Mouse (Mus musculus): ENCODE results near the gene Ttc7. TPM values are rescaled to one million over a fixed set of nuclear protein-coding genes. Genes with fewer than 3 reads are reported as not detected.

Ttc7 gene
- polyA plus RNA-seq, 1 experiment from 2014 or later, result 4.7 TPM

DNA sequence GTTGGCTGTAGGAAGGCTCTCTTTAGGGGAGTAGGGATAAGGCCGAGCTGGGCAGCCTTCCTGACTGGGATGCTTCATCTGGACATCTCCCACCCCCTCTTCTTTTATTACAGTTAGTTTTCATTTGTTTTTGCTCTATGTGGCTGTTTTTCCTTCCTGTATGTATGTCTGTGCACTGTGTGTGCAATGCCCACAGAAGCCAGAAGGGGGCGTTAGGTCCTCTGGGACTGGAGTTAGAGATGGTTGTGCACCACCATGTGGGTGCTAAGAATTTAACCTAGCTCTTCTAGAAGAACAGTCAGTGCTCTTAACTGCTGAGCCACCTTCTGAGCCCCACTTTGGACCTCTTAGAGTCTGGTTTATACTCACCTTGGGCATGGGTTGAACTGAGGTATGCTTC is 53.0 kb downstream of the Ttc7 start:
- DNase-seq (ENCODE audit: low spot score), result no peak
- H3K27ac ChIP-seq, result no peak overlapping the region
- 82% methylated on average over 2 of the region's 2 CpGs for WGBS
- peaks cover 1% of the 10 kb centered on the region; the same call in 1 of the 2 replicates for H3K27me3 ChIP-seq (ENCODE audit: insufficient read depth, poor library complexity, severe bottlenecking)
- H3K36me3 ChIP-seq, result 0 out of 2 replicates have a peak, but pooled peaks cover 2% of the 10 kb centered on the region
- H3K9me3 ChIP-seq, result no peaks in the 10 kb centered on the region
- H3K4me3 ChIP-seq, result no peak overlapping the region
- peaks cover 33% of the 10 kb centered on the region for H3K4me1 ChIP-seq

DNA sequence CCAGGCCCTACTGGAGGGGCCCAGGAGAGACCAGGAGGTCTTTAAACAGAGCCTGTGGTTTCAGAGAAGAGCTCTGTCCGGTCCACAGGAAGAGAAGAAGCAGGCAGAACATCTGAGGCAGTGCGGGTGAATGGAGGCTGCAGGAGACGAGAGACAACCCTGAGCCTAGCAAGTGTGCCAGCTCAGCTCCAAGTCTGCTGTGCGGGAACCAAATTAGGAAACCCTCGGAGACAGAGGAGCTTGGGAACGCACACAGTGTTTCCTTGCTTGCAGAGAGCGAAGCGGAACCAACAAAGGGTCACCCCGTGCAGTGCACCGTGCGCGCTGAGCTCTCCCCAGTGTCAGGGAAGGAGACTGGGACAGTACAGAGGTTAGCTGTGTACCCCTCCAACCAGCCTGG is 54.2 kb downstream of the Ttc7 start:
- H3K36me3 ChIP-seq, result 0 out of 2 replicates have a peak, but pooled peaks cover 2% of the 10 kb centered on the region
- no peak overlapping the region for H3K4me3 ChIP-seq
- WGBS, result 88% methylated on average over 12 of the region's 12 CpGs
- H3K27me3 ChIP-seq (ENCODE audit: insufficient read depth, poor library complexity, severe bottlenecking), result no peaks in the 10 kb centered on the region; the same call in 1 of the 2 replicates
- DNase-seq (ENCODE audit: low spot score), result no peak
- H3K9me3 ChIP-seq, result no peaks in the 10 kb centered on the region
- peaks cover 25% of the 10 kb centered on the region for H3K4me1 ChIP-seq
- no peak overlapping the region for H3K27ac ChIP-seq

DNA sequence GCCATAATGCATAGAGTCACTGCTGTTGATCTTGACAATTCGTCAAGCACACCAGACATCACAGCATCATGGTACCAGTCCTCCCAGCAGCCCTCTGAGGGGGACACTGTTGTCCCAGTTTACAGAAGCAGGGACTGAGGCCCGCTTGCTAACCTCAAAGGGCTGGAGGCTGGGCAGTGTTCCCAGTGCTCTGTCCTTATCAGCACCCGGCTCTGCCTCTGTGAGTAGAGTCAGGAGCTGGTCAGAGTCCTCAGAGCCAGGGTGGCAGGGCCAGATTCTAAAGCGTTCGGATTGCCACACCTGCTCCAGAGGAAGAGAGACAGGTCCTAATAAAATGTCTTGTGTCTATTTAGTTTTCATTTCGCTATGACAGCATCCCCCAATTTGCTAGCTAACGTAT is 55.0 kb downstream of the Ttc7 start:
- no peak overlapping the region for H3K4me3 ChIP-seq
- no peak for DNase-seq (ENCODE audit: low spot score)
- H3K27ac ChIP-seq, result no peak overlapping the region
- peaks cover 17% of the 10 kb centered on the region for H3K4me1 ChIP-seq
- no peaks in the 10 kb centered on the region for H3K9me3 ChIP-seq
- H3K36me3 ChIP-seq, result 0 out of 2 replicates have a peak, but pooled peaks cover 2% of the 10 kb centered on the region
- no peaks in the 10 kb centered on the region; the same call in 1 of the 2 replicates for H3K27me3 ChIP-seq (ENCODE audit: insufficient read depth, poor library complexity, severe bottlenecking)
- WGBS, result 81% methylated on average over 7 of the region's 7 CpGs

DNA sequence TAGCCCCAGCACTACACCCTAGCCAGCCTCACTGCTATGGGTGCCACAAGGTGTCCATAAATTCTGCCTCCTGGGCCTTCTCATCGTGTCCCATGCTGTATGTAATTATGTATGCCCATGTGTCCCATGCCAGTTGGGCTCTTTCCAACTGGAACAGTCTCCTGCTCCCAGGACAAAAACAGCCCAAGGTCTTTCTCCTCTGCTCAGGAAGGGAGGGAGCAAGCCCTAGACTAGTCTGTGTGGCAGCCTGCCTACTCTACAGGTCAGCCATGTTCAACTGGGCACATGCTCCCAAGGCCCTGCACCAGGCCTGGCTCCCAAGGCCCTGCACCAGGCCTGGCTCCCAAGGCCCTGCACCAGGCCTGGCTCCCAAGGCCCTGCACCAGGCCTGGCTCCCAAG is 56.4 kb downstream of the Ttc7 start:
- no peaks in the 10 kb centered on the region for H3K9me3 ChIP-seq
- no peak overlapping the region for H3K27ac ChIP-seq
- no peak for DNase-seq (ENCODE audit: low spot score)
- H3K4me3 ChIP-seq, result no peak overlapping the region
- H3K27me3 ChIP-seq (ENCODE audit: insufficient read depth, poor library complexity, severe bottlenecking), result no peaks in the 10 kb centered on the region; the same call in 1 of the 2 replicates
- H3K4me1 ChIP-seq, result peaks cover 17% of the 10 kb centered on the region; the same call in 1 of the 2 replicates
- 74% methylated on average over 1 of the region's 1 CpGs for WGBS
- 0 out of 2 replicates have a peak, but pooled peaks cover under 1% of the 10 kb centered on the region for H3K36me3 ChIP-seq

DNA sequence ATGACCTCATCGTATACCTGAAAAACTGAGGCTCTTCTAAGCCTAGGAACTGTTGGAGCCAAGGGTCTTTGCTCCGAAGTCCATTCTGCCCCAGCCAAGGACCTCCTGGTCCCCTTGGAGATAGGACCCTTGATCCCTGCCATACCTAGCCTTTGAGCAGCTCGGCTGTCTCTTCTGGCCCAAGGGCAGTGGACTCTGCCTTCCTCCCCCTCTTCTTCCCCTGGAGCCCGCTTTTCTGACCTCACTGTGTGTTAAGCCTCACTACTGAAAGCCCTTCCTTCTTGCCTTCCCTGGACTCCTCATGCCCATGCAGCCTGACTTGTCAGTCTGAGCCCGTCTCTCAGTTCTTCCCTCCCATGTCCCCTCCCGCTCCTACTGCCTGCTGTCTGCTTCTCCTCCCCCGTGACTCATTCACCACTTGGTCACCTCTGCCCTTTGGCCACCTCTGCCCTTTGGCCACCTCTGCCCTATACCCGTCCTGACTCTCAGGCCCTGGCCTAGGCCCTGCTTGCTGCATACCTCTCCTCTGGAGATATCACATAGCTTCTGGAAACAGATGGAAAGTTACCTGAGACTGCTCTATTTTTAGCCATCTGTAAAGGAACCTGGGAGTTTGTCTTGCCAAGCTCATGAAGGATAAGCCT is 60.5 kb downstream of the Ttc7 start:
- Histone ChIP-seq H3K4me3 (no peak overlapping the region), H3K9me3 (no peaks in the 10 kb centered on the region), H3K27me3 (ENCODE audit: insufficient read depth, poor library complexity, severe bottlenecking) (no peaks in the 10 kb centered on the region; the same call in 1 of the 2 replicates), H3K4me1 (peaks cover 27% of the 10 kb centered on the region), H3K36me3 (no peaks in the 10 kb centered on the region), H3K27ac (no peak overlapping the region)
- 68% methylated on average over 8 of the region's 8 CpGs for WGBS
- DNase-seq (ENCODE audit: low spot score), result no peak

DNA sequence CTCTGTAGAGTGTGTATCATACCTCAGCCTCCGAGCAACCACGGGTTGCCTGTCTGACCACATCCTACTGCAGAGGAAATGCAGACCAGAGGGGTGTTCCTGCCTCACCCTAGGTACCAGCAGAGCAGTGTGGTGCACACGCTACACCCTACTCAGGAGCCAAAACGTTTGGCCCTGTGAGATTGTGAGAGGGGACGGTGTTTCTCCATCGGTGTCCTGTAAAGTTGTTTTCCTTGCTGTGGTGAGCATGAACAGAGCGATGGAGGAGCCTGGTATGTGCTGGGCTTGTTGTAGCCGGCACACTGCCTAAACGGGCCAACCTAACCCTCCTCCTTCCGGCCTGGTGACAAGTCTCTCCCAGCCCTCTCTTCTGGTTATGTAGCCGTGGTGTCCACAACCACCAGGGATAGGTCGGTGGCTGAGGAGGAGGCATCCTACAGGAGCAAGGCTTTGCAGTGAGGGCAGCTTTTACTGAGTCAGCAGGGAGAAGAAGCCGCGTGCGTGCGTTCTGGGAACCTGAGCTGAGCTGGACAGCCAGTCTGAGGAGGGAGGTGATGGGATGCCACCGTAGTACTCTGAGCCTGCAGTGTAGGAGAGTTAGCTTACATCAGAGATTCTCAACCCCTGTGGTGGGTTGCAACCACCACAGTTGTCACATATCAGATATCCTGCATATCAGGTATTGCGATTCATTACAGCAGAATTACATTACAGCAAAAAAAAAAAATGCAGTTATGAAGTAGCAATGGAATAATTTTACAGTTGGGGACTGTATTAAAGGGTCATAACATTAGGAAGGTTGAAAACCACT is 62.0 kb downstream of the Ttc7 start:
- Histone ChIP-seq H3K27me3 (ENCODE audit: insufficient read depth, poor library complexity, severe bottlenecking) (no peaks in the 10 kb centered on the region; the same call in 1 of the 2 replicates), H3K36me3 (no peaks in the 10 kb centered on the region), H3K27ac (no peak overlapping the region), H3K4me1 (peaks cover 37% of the 10 kb centered on the region), H3K9me3 (no peaks in the 10 kb centered on the region), H3K4me3 (no peak overlapping the region)
- WGBS, result 72% methylated on average over 18 of the region's 18 CpGs
- no peak for DNase-seq (ENCODE audit: low spot score)

DNA sequence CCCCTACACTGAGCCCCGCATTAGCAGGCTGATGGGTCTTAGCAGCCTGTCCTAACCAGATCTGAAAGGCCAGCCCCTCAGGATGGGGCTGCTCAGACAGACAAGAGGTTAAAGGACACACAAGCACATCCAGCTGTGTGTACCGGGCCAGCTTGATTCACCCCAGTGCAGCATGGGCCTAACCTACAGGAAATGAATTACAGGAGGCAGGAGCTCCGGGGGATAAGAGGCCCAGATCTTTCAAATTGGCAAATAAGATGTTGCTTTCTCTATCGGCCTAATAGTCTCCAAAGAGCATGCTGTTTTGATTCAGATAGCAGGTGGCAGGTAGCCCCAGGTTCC is 62.5 kb downstream of the Ttc7 start:
- no peak overlapping the region for H3K4me3 ChIP-seq
- 60% methylated on average over 4 of the region's 4 CpGs for WGBS
- no peaks in the 10 kb centered on the region for H3K36me3 ChIP-seq
- H3K4me1 ChIP-seq, result peaks cover 43% of the 10 kb centered on the region
- DNase-seq (ENCODE audit: low spot score), result no peak
- no peaks in the 10 kb centered on the region for H3K9me3 ChIP-seq
- H3K27me3 ChIP-seq (ENCODE audit: insufficient read depth, poor library complexity, severe bottlenecking), result no peaks in the 10 kb centered on the region; the same call in 1 of the 2 replicates
- H3K27ac ChIP-seq, result no peak overlapping the region

DNA sequence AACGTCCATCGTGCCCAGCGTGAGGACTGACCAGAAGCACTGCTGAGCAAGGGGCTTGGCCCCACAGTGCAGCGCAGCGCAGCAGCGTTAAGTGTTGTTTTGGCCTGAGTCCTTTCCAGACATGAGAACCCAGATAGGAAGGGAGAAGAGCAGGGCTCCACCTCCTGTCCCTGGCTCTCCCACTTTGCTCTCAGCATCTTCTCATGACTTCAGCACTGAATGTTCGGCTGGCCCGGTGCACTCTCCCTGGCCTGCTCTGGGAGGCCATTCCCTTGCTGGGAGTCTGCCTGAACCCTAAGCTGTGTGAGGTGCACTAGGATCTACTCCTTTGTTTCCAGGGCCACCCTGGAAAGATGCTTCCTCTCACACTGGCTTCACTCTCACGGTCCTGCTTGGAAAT is 65.7 kb downstream of the Ttc7 start:
- H3K9me3 ChIP-seq, result no peaks in the 10 kb centered on the region
- no peaks in the 10 kb centered on the region for H3K36me3 ChIP-seq
- peak overlapping the region; percentile 57; the same call in 1 of the 2 replicates for H3K27ac ChIP-seq
- no peak for DNase-seq (ENCODE audit: low spot score)
- WGBS, result 27% methylated on average over 9 of the region's 9 CpGs
- H3K4me3 ChIP-seq, result no peak overlapping the region
- no peaks in the 10 kb centered on the region for H3K27me3 ChIP-seq (ENCODE audit: insufficient read depth, poor library complexity, severe bottlenecking)
- peaks cover 65% of the 10 kb centered on the region for H3K4me1 ChIP-seq

DNA sequence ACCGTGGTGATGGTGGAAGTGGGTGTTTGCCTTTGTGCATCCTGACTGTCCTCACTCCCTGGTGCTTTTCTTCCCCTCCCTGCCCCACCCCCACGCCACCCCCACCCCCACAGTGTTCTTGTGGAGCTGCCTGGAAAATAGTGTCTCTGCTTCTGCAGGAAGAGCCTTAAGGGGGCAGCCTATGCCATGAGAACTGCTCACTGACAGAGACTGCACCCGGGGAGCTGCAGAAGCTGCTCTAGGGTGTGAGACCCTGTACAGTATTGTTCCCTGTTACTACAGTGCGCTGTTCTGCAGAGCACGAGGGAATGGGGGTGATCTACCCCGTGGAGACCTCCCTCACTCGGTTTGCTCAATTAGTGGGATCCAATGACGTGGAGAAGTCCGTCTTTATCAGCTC is 66.4 kb downstream of the Ttc7 start:
- Histone ChIP-seq H3K36me3 (no peaks in the 10 kb centered on the region), H3K4me3 (no peak overlapping the region), H3K9me3 (no peaks in the 10 kb centered on the region), H3K4me1 (peaks cover 68% of the 10 kb centered on the region), H3K27me3 (ENCODE audit: insufficient read depth, poor library complexity, severe bottlenecking) (no peaks in the 10 kb centered on the region), H3K27ac (peak overlapping the region; percentile 57; the same call in 1 of the 2 replicates)
- 29% methylated on average over 9 of the region's 9 CpGs for WGBS
- no peak for DNase-seq (ENCODE audit: low spot score)

DNA sequence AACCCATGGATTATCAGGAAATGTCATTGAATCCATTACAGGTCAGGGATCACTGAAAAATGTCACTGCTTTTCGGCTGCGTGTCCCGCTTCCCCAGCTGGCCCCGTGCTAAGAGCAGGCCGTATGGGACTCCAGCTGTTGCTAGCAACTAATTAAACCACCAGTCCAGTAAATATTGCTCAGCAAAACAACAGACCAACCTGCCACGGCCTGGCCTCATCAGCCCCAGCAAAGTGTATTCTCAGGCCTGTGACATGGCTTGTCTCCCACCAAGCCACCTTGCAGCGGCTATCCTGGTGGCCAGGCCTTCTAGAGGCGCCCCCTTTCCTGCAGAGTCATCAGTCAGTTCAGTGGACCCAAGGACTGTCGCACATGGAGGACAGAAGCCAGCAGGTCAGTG is 66.9 kb downstream of the Ttc7 start:
- peaks cover 70% of the 10 kb centered on the region for H3K4me1 ChIP-seq
- H3K4me3 ChIP-seq, result no peak overlapping the region
- H3K27me3 ChIP-seq (ENCODE audit: insufficient read depth, poor library complexity, severe bottlenecking), result no peaks in the 10 kb centered on the region
- H3K27ac ChIP-seq, result peak overlapping the region; percentile 88
- no peaks in the 10 kb centered on the region for H3K9me3 ChIP-seq
- WGBS, result 85% methylated on average over 9 of the region's 9 CpGs
- H3K36me3 ChIP-seq, result no peaks in the 10 kb centered on the region
- no peak for DNase-seq (ENCODE audit: low spot score)

DNA sequence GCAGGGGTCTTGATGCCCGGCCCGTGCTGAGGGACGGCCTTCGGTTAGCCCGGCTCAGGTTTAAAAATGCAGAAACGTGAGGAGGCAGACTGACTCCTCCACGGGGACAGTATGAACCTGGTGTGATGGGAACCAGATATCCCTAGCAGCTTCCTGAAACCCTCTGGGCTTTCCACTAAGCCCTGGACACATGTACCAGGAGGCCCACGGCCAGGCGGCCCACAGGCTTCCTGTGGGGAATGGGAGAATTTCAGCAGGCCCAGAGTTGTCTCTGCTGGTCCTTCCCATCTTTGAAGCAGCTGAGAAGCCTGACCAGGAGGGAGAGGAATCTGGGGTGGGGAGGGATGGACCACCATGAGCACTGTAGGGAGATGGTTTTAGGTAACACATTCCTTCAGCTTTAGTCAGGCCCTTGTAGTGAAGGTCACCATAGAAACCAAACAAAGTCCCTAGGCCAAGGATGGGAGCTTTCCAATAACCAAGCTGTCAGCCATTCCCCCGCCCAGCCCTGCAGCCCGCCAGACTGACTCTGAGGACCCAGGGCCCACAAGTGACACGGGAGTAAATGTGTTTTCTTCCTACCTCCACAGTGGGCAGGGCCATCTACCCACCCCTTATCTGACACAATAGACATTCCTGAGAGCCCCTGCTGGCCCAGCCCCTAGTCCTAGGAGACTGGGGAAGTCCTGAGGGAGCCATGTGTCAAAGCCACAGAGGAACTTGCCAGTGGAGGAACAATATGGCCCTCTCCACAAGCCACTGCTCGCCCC is 68.0 kb downstream of the Ttc7 start:
- WGBS, result 27% methylated on average over 13 of the region's 13 CpGs
- no peaks in the 10 kb centered on the region for H3K36me3 ChIP-seq
- peak overlapping the region; percentile 88 for H3K27ac ChIP-seq
- H3K4me1 ChIP-seq, result peaks cover 76% of the 10 kb centered on the region
- no peaks in the 10 kb centered on the region for H3K9me3 ChIP-seq
- DNase-seq (ENCODE audit: low spot score), result no peak
- no peaks in the 10 kb centered on the region for H3K27me3 ChIP-seq (ENCODE audit: insufficient read depth, poor library complexity, severe bottlenecking)
- H3K4me3 ChIP-seq, result no peak overlapping the region

DNA sequence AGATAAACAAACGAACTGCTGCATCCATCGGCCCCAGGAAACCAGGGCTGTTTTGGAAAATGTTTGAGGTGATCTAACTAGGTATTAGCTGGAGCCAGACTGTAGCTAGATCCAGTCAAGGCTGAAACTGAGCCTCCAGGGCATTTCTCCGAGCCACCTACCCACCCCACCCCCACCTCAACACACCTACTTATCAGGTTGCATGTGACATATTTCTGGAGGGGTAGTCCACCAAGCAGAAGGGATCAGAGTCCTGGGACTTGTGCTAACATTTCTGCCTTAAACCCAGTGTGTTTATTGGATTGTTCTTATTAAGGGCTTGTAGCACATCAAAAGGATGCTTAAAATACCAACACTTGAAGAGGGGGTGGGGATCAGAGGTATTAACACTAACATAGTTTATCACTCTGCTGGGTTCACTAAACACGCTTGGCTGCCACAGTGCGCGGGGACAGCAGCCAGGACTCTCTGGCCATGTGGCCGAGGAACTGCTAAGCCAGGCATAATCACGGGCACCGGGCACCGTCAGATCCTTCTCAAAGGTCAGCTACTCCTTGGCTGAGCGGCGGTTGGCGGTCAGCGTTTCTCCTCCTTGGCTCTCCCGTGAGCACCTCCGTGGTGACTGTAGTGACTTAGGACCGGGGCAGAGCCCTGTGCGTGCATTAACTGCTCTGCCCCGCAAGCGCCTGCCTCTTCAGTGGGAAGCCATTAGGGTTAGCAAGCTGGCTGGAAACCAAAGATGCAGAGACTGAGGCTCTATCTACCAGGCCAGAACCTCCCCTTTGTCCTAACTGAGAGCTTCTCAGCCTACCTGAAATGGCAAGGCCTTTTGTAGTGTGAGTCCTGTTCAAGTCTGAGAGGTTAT is 68.8 kb downstream of the Ttc7 start:
- no peak for DNase-seq (ENCODE audit: low spot score)
- no peaks in the 10 kb centered on the region for H3K27me3 ChIP-seq (ENCODE audit: insufficient read depth, poor library complexity, severe bottlenecking)
- peaks cover 79% of the 10 kb centered on the region for H3K4me1 ChIP-seq
- H3K36me3 ChIP-seq, result no peaks in the 10 kb centered on the region
- H3K4me3 ChIP-seq, result peak overlapping the region; percentile 45
- H3K27ac ChIP-seq, result peak overlapping the region; percentile 88
- no peaks in the 10 kb centered on the region for H3K9me3 ChIP-seq
- WGBS, result 18% methylated on average over 20 of the region's 20 CpGs

Data from heart, embryonic 10.5 days (tissue).